Mouse (Mus musculus) inflammation-experienced regulatory T-cells, adult 6 months (primary cell): ENCODE measurements around the gene Arl14. TPM values are rescaled to one million over a fixed set of nuclear protein-coding genes. Genes with fewer than 3 reads are reported as not detected.

Source experiments
- polyA plus RNA-seq, 3 experiments: library from polyadenylated mRNA; unstranded; fragments of 100-300 nt; shearing (Covaris generic); gene quantifications; one replicate each; pipeline ENCODE4 v1.2.1; 2017

The Arl14 gene
- polyA plus RNA-seq, 3 experiments from 2014 or later = not detected

Other genes starting within 250 kb of the Arl14 start
- 100 to 1,000 TPM in 1 of 3 experiments, 10 to 100 TPM in 2; 24.6 to 128 (median 99.2) TPM for gene Ift80, start 217.8 kb upstream of the Arl14 start, polyA plus RNA-seq
- 100 to 1,000 TPM; 271 to 449 (median 425) TPM for gene Smc4, start 217.7 kb upstream of the Arl14 start, polyA plus RNA-seq
- 10 to 100 TPM; 23.5 to 40.1 (median 31.3) TPM for gene Trim59, start 177.7 kb upstream of the Arl14 start, polyA plus RNA-seq
- 10 to 100 TPM; 24.3 to 36.3 (median 28.2) TPM for gene Kpna4, start 95.3 kb upstream of the Arl14 start, polyA plus RNA-seq
- gene Ppm1l, start 94.4 kb downstream of the Arl14 start, polyA plus RNA-seq = 1 to 10 TPM in 2 of 3 experiments, under 1 TPM in 1; 0.06 to 4.4 (median 3.0) TPM